Mouse (Mus musculus) fibroblast of lung, adult 2 months (primary cell): ENCODE results near the gene Rnf144b.
A peak's percentile ranks its signal among the peaks of the same experiment; 100 is the strongest.

Experiments
- DNase-seq: peaks from one replicate; pipeline ENCODE4 v3.0.0-alpha.2; 2011; ENCODE audit warnings: low read depth

The Rnf144b gene

GRCm38 (mm10) chr13:47180776-47181175 lies 58.3 kb downstream of the Rnf144b start:
- DNase-seq: no peak

- DNase-seq: no peak
Measured at GRCm38 (mm10) chr13:47182366-47182765, 59.9 kb downstream of the Rnf144b start.

GRCm38 (mm10) chr13:47183033-47183730 lies 60.7 kb downstream of the Rnf144b start:
- no peak for DNase-seq

GRCm38 (mm10) chr13:47183771-47184170 lies 61.3 kb downstream of the Rnf144b start:
- DNase-seq: no peak

GRCm38 (mm10) chr13:47187836-47188235 lies 65.4 kb downstream of the Rnf144b start:
- DNase-seq: no peak

GRCm38 (mm10) chr13:47189971-47190370 lies 67.5 kb downstream of the Rnf144b start:
- DNase-seq: no peak

- DNase-seq: no peak
Measured at GRCm38 (mm10) chr13:47192200-47192599, 69.7 kb downstream of the Rnf144b start.

GRCm38 (mm10) chr13:47192771-47193170 lies 70.3 kb downstream of the Rnf144b start:
- DNase-seq: no peak

GRCm38 (mm10) chr13:47193326-47194153 lies 71.1 kb downstream of the Rnf144b start:
- no peak for DNase-seq

GRCm38 (mm10) chr13:47194695-47195094 lies 72.2 kb downstream of the Rnf144b start:
- no peak for DNase-seq

GRCm38 (mm10) chr13:47195491-47195890 lies 73.0 kb downstream of the Rnf144b start:
- no peak for DNase-seq

- DNase-seq: no peak
Measured at GRCm38 (mm10) chr13:47200011-47200670, 77.7 kb downstream of the Rnf144b start.

GRCm38 (mm10) chr13:47201962-47202624 lies 79.6 kb downstream of the Rnf144b start:
- no peak for DNase-seq

- DNase-seq: no peak
Measured at GRCm38 (mm10) chr13:47210496-47210895, 88.0 kb downstream of the Rnf144b start.

GRCm38 (mm10) chr13:47210992-47211391 lies 88.5 kb downstream of the Rnf144b start:
- no peak for DNase-seq

GRCm38 (mm10) chr13:47211581-47211980 lies 89.1 kb downstream of the Rnf144b start:
- DNase-seq: no peak

- no peak for DNase-seq
Measured at GRCm38 (mm10) chr13:47213817-47214216, 91.4 kb downstream of the Rnf144b start.

GRCm38 (mm10) chr13:47214895-47215294 lies 92.4 kb downstream of the Rnf144b start:
- no peak for DNase-seq

- no peak for DNase-seq
Measured at GRCm38 (mm10) chr13:47215815-47216585, 93.5 kb downstream of the Rnf144b start.

GRCm38 (mm10) chr13:47217107-47217571 lies 94.7 kb downstream of the Rnf144b start:
- DNase-seq: peak; percentile 59

GRCm38 (mm10) chr13:47218351-47218750 lies 95.9 kb downstream of the Rnf144b start:
- DNase-seq: no peak
